Mouse (Mus musculus) testis, adult 2 months (tissue): ENCODE data around the gene Ppp1r13b.

Source experiments
- CTCF ChIP-seq: fragments of 200-500 bp; IDR thresholded peaks from 2 replicates; pipeline ENCODE4 v1.5.1; 2012; ENCODE audit warnings: low read depth, mild to moderate bottlenecking, inconsistent platforms, low read length, moderate library complexity; ENCODE audit not compliant: control insufficient read depth, insufficient read depth, insufficient replicate concordance
- POLR2A ChIP-seq: fragments of 200-500 bp; IDR thresholded peaks from 2 replicates; pipeline ENCODE4 v1.6.1; 2012; ENCODE audit warnings: low read depth, mild to moderate bottlenecking, inconsistent platforms, low read length, moderate library complexity; ENCODE audit not compliant: control insufficient read depth

- TF ChIP-seq CTCF (no peak), POLR2A (no peak)
Measured at GRCm38 (mm10) chr12:111845953-111846352, 62.0 kb downstream of the Ppp1r13b start.
